In genomic region chr4:121040897-121041671, GRCm38 (mm10) we compare ENCODE assay signal across 9 mouse cellular contexts. TPM values are rescaled to one million over a fixed set of nuclear protein-coding genes. Genes with fewer than 3 reads are reported as not detected.
A peak's percentile ranks its signal among the peaks of the same experiment; 100 is the strongest.
DNase-seq lines count a peak whose midpoint lies in the region; ATAC-seq lines count a peak whose summit lies in the region.
"Had no signal": no experiment of that assay in that cellular context is flagged by ENCODE, and none has a peak within 500 bp of the region (broad histone marks: within the 10 kb centered on the region; RNA-seq: fewer than 3 reads in every experiment).

No protein-coding gene starts in this region.

- no peaks in the 10 kb centered on the region for H3K36me3 ChIP-seq in forebrain, embryonic 15.5 days
- no peaks in the 10 kb centered on the region for H3K36me3 ChIP-seq in hindbrain, embryonic 11.5 days (ENCODE audit: control insufficient read depth, insufficient read depth, low read length)

- no peak overlapping the region for H3K9ac ChIP-seq in forebrain, embryonic 15.5 days (replicated peaks)
- H3K9ac ChIP-seq in hindbrain, embryonic 11.5 days (ENCODE audit: low read depth, low read length): peak overlapping the region; percentile 33; the same call in 1 of the 2 replicates

- H3K27me3 ChIP-seq in forebrain, embryonic 15.5 days: peaks cover 21% of the 10 kb centered on the region
- peaks cover 9% of the 10 kb centered on the region; the same call in 1 of the 2 replicates for H3K27me3 ChIP-seq in hindbrain, embryonic 11.5 days (ENCODE audit: control insufficient read depth, insufficient read depth, low read length)

- H3K27ac ChIP-seq in forebrain, embryonic 15.5 days (replicated peaks): peak overlapping the region; percentile 35
- peak overlapping the region; percentile 59 for H3K27ac ChIP-seq in hindbrain, embryonic 11.5 days (ENCODE audit: low read depth, low read length)

- DNase-seq in Muller cell, postnatal 12 days (ENCODE audit: inconsistent ontology term): peak; percentile 65
- DNase-seq in cerebellum, adult 18-20 months: peak; percentile 62 to 75
- peak; percentile 83 for DNase-seq in hindbrain, embryonic 11.5 days (ENCODE audit: low spot score)
- peak; percentile 52 to 76 for DNase-seq in layer of hippocampus, postnatal 25 days (ENCODE audit: extremely low spot score in 1 of 2, low spot score in 1 of 2)
- peak; percentile 46 for DNase-seq in lung, postnatal 25 days (ENCODE audit: low spot score)
- DNase-seq in retina, embryonic 14.5 days (ENCODE audit: low spot score): peak; percentile 81
- peak; percentile 81 for DNase-seq in thymus, postnatal 4 days

- no peak overlapping the region for H3K4me3 ChIP-seq in forebrain, embryonic 15.5 days
- no peak overlapping the region for H3K4me3 ChIP-seq in hindbrain, embryonic 11.5 days (ENCODE audit: low read depth, low read length)
- H3K4me3 ChIP-seq: myocyte had no signal

- H3K4me1 ChIP-seq in forebrain, embryonic 15.5 days: peaks cover 20% of the 10 kb centered on the region
- H3K4me1 ChIP-seq in hindbrain, embryonic 11.5 days (replicated peaks; ENCODE audit: control insufficient read depth, insufficient read depth, low read length): peaks cover 5% of the 10 kb centered on the region; the same call in 1 of the 2 replicates

- 9% methylated on average over 18 of the region's 18 CpGs for WGBS in forebrain, embryonic 15.5 days
- 8% methylated on average over 18 of the region's 18 CpGs for WGBS in hindbrain, embryonic 11.5 days

- H3K9me3 ChIP-seq in forebrain, embryonic 15.5 days: no peaks in the 10 kb centered on the region
- H3K9me3 ChIP-seq in hindbrain, embryonic 11.5 days (ENCODE audit: control insufficient read depth, low read length): no peaks in the 10 kb centered on the region

- ATAC-seq in forebrain, embryonic 15.5 days (replicated peaks): peak; percentile 65
- ATAC-seq in hindbrain, embryonic 11.5 days (ENCODE audit: low FRiP score): peak; percentile 73

- no peak overlapping the region; the same call in 1 of the 2 replicates for H3K4me2 ChIP-seq in forebrain, embryonic 15.5 days (replicated peaks)
- H3K4me2 ChIP-seq in hindbrain, embryonic 11.5 days (replicated peaks; ENCODE audit: low read depth, low read length): 0 out of 2 replicates have a peak overlapping the region, but pooled peaks have one; percentile 14

RNA-seq across cellular contexts. Expression of gene Col9a2, which starts 1.9 kb away (rescaled TPM):
- 3.2 and 5.9 TPM in 2 replicates for polyA plus RNA-seq in forebrain, embryonic 15.5 days (2015; fragmentation: Nextera tagmentation; extraction: Ambion mirVana)
- 5.1 and 7.9 TPM in 2 replicates for polyA plus RNA-seq in hindbrain, embryonic 11.5 days (2014; fragmentation: Nextera tagmentation; extraction: Ambion mirVana)
- 1 to 10 TPM; 3.4 to 3.8 TPM for total RNA-seq in layer of hippocampus, postnatal 25 days (2021)
- polyA plus RNA-seq: myocyte had no signal

RNA-seq across cellular contexts. Expression of gene Smap2, which starts 24.0 kb away (rescaled TPM):
- polyA plus RNA-seq in forebrain, embryonic 15.5 days (2015; fragmentation: Nextera tagmentation; extraction: Ambion mirVana): 37.2 and 40.1 TPM in 2 replicates
- 20.4 and 21.9 TPM in 2 replicates for polyA plus RNA-seq in hindbrain, embryonic 11.5 days (2014; fragmentation: Nextera tagmentation; extraction: Ambion mirVana)
- total RNA-seq in layer of hippocampus, postnatal 25 days (2021): 100 to 1,000 TPM; 156 to 157 TPM

RNA-seq across cellular contexts. Expression of gene Zmpste24, which starts 57.0 kb away (rescaled TPM):
- polyA plus RNA-seq in forebrain, embryonic 15.5 days (2015; fragmentation: Nextera tagmentation; extraction: Ambion mirVana): 25.4 and 26.6 TPM in 2 replicates
- polyA plus RNA-seq in hindbrain, embryonic 11.5 days (2014; fragmentation: Nextera tagmentation; extraction: Ambion mirVana): 24.3 and 28.2 TPM in 2 replicates
- total RNA-seq in layer of hippocampus, postnatal 25 days (2021): 10 to 100 TPM; 22.7 to 24.8 TPM
